Mouse (Mus musculus) cerebellum, adult 2 months (tissue): ENCODE data around the gene Slc24a2. TPM values are rescaled to one million over a fixed set of nuclear protein-coding genes. Genes with fewer than 3 reads are reported as not detected.

Experiments used
- DNase-seq, 2 experiments: peaks; one replicate each; pipeline ENCODE4 v3.0.0; 2021
- H3K27ac ChIP-seq: fragments of 200-500 bp; 2 replicates; pipeline ENCODE4 v1.5.1; 2012; ENCODE audit warnings: low read length, control low read depth, inconsistent platforms; ENCODE audit not compliant: insufficient read depth
- H3K27me3 ChIP-seq: fragments of 200-500 bp; 2 replicates; pipeline ENCODE4 v1.6.1; 2012; ENCODE audit warnings: inconsistent platforms, mild to moderate bottlenecking, low read length, moderate library complexity; ENCODE audit not compliant: control insufficient read depth, insufficient read depth
- H3K4me1 ChIP-seq: fragments of 200-500 bp; 2 replicates; pipeline ENCODE4 v1.6.1; 2011; ENCODE audit warnings: low read length; ENCODE audit not compliant: control insufficient read depth, insufficient read depth
- H3K4me3 ChIP-seq: fragments of 200-500 bp; replicated peaks from 2 replicates; pipeline ENCODE3; 2011; ENCODE audit warnings: mild to moderate bottlenecking, low read depth, low read length, control low read depth; ENCODE audit not compliant: insufficient read depth
- CTCF ChIP-seq: fragments of 200-500 bp; IDR thresholded peaks from 2 replicates; pipeline ENCODE4 v1.5.1; 2011; ENCODE audit warnings: low read depth, mild to moderate bottlenecking, control low read depth, low read length, moderate library complexity, borderline replicate concordance; ENCODE audit not compliant: insufficient read depth
- POLR2A ChIP-seq: fragments of 200-500 bp; IDR thresholded peaks from 2 replicates; pipeline ENCODE4 v1.6.1; 2011; ENCODE audit warnings: low read length, control low read depth, borderline replicate concordance; ENCODE audit not compliant: insufficient read depth
- WGBS: fragments of 180-500 bp; shearing (Covaris S2); methylation state at CpG from one replicate; pipeline ENCODE4 v1.1.7; 2018; 5-methylcytosine and 5-hydroxymethylcytosine counted together
- polyA plus RNA-seq: library from polyadenylated mRNA; depleted of rRNA; stranded (reverse); fragments of >200 nt; gene quantifications from 2 replicates; pipeline ENCODE4 v1.2.3, GENCODE M21; 2012

Slc24a2 gene
- polyA plus RNA-seq, 1 experiment: 83.2 TPM

DNA sequence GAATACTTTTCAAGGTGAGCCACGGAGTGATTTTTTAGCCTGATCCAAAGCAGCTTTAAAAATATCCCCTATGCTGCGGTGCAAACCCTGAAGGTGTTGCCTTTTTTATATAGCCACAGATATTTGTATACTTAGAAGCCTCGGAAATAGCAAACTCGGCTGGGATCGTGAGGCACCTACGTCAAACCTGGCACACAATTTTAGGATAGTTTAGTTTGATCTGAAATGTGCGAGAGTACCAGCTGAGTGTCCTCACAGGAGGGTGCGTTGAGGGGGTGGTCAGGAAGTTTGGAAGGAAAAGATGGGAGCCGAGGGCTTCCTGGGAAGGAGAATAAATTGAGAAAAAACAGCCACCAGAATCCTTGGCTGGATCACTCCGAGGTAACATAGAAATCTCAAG, 194.6 kb downstream of the Slc24a2 start:
- H3K4me1 ChIP-seq: no peaks in the 10 kb centered on the region
- H3K27me3 ChIP-seq: no peaks in the 10 kb centered on the region
- no peak for TF ChIP-seq POLR2A
- TF ChIP-seq CTCF: no peak
- no peak for DNase-seq
- H3K27ac ChIP-seq: no peak overlapping the region
- WGBS: 87% methylated on average over 10 of the region's 10 CpGs
- H3K4me3 ChIP-seq: no peak overlapping the region

DNA sequence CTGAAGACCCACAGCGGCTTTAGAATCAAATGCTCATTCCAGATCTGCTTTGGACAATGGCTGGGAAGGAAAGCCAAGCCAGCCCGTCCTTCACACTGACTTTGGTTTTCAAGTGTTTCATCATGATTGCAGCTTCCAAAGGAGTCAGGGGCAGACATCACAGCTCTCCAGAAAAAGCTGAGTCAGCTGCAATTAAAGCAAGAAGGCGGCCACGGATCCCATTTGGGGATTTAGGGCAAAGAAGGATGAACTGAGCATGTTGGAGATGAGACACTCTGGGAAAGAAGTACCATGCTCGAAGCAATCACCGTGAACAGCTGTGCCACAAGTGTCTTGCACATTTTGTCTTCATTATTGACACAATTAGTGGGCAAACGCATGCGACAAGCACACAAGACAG, 197.6 kb downstream of the Slc24a2 start:
- no peak overlapping the region for H3K27ac ChIP-seq
- WGBS: 89% methylated on average over 8 of the region's 8 CpGs

DNA sequence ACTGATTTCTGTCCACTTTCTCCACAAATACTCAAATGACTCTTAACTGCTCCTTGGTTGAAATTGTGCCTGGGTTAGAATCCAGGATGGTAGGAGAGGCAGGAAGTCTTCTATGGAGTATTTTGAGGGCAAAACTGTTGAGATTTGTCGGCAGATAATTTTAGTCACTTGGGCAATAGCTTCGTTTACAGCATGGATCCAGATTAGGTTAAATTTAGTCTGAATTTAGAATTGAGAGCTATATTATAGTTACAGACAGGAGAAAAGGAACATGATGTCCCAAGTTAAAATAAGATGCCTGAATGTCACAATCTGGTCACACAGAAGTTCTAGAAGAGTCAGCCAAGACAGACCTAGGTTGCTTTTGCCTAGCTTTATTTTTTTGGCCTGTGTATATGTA, 199.2 kb downstream of the Slc24a2 start:
- Histone ChIP-seq H3K4me1 (peaks cover 6% of the 10 kb centered on the region), H3K4me3 (no peak overlapping the region), H3K27me3 (no peaks in the 10 kb centered on the region), H3K27ac (no peak overlapping the region)
- WGBS: 94% methylated on average over 2 of the region's 2 CpGs
- TF ChIP-seq CTCF: no peak
- no peak for TF ChIP-seq POLR2A
- no peak for DNase-seq

More for the DNA sequence above, 197.6 kb downstream of the Slc24a2 start:
- Histone ChIP-seq H3K27me3 (no peaks in the 10 kb centered on the region), H3K4me3 (no peak overlapping the region), H3K4me1 (no peaks in the 10 kb centered on the region)
- no peak for DNase-seq
- TF ChIP-seq CTCF (no peak), POLR2A (no peak)

DNA sequence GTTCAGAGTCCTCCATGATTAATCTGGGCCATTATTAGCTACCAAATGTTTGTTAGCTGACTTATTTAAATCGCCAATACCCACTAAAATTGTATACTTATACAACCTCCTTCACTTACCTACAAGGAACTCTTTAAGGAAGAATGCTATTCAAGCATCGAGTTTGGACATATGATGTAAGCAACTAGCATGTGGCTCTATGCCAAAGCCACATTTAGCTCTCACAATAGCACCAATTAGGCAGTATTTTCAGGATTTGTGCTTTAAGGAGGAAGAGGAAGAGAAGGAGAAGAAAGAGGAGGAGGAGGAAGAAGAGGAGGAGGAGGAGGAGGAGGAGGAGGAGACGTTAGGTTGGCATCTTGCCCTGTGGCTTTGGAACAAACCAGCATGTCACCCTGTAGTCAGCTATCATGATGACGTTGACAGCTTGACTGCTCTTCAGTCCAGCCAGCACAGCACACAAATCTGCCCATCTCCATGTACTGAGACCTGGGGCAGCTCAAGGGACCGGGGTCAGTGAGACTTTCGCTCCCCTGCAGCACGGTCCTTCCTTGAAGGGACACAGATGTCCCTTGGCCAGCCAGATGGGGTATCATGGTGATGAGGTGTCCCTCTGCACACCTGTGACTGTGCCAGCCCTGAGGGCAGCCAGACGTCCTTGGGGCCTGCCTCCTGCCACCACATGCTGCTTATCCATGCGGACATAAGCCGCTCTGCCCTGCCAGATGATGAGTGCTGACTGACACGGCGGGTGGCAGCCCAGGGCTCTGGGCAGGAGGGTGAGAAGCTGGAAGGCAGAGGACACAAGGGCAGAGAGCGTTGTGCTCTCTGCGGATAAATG, 203.7 kb downstream of the Slc24a2 start:
- Histone ChIP-seq H3K27me3 (no peaks in the 10 kb centered on the region), H3K4me3 (no peak overlapping the region), H3K4me1 (peaks cover 6% of the 10 kb centered on the region), H3K27ac (no peak overlapping the region)
- WGBS: 19% methylated on average over 14 of the region's 14 CpGs
- no peak for TF ChIP-seq CTCF
- no peak for TF ChIP-seq POLR2A
- DNase-seq: peak; percentile 65 to 72

- Histone ChIP-seq H3K27me3 (no peaks in the 10 kb centered on the region), H3K27ac (no peak overlapping the region), H3K4me3 (no peak overlapping the region), H3K4me1 (peaks cover 6% of the 10 kb centered on the region)
- no peak for DNase-seq
- 72% methylated on average over 8 of the region's 8 CpGs for WGBS
- no peak for TF ChIP-seq CTCF
Observed at GRCm38 (mm10) chr4:87024556-87024955, 205.7 kb downstream of the Slc24a2 start.

DNA sequence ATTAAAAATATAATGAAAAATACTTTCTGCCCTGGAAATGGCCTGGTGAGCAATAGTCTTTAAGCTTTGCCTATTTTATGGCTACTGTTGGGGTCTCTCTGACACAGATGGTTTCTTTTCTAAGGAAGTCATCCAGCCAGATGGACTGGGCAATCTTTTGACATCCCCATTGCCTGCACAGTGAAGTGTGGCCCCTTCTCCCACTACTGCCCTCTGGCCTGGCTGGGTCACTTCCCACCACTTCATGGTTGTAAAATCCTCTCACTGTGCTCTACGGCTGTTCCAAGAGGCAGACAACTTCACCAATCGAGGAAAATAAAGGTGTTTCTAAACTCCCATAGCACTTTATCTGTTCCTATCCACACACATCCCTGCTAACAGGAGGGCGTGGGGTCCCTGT, 208.7 kb downstream of the Slc24a2 start:
- no peak overlapping the region for H3K27ac ChIP-seq
- TF ChIP-seq CTCF (no peak), POLR2A (no peak)
- H3K4me1 ChIP-seq: peaks cover 2% of the 10 kb centered on the region
- no peaks in the 10 kb centered on the region for H3K27me3 ChIP-seq
- no peak for DNase-seq
- H3K4me3 ChIP-seq: no peak overlapping the region
- WGBS: 57% methylated on average over 3 of the region's 3 CpGs

DNA sequence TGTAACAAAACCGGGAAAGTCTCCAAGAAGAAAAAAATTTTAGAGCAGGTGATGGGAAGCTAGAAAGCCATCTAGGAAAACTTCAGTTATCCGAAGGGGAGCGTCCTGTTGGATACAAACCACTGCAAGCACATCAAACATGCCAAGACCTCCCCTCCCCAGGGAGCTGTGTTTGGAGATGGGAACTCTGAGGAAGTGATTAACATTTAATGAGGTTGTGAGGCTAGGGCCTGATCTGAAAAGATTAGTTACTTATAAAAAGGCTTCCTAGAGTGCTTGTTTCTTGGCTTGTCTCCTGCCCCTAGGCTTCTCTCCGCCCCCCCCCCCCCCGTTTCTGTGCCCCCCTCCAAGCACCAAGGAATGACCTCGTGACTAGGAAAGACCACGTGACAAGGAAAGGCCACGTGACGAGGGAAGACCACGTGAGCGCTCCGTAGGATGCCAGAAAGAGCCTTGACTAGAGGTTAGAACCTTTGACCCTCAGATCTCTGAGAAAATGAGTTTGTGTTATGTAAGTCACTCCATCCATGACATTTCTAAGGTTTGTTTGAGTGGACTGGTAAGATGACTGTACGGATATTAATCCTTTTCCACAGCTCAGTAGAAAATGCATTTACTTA, 210.7 kb downstream of the Slc24a2 start:
- Histone ChIP-seq H3K27ac (no peak overlapping the region), H3K27me3 (no peaks in the 10 kb centered on the region)

DNA sequence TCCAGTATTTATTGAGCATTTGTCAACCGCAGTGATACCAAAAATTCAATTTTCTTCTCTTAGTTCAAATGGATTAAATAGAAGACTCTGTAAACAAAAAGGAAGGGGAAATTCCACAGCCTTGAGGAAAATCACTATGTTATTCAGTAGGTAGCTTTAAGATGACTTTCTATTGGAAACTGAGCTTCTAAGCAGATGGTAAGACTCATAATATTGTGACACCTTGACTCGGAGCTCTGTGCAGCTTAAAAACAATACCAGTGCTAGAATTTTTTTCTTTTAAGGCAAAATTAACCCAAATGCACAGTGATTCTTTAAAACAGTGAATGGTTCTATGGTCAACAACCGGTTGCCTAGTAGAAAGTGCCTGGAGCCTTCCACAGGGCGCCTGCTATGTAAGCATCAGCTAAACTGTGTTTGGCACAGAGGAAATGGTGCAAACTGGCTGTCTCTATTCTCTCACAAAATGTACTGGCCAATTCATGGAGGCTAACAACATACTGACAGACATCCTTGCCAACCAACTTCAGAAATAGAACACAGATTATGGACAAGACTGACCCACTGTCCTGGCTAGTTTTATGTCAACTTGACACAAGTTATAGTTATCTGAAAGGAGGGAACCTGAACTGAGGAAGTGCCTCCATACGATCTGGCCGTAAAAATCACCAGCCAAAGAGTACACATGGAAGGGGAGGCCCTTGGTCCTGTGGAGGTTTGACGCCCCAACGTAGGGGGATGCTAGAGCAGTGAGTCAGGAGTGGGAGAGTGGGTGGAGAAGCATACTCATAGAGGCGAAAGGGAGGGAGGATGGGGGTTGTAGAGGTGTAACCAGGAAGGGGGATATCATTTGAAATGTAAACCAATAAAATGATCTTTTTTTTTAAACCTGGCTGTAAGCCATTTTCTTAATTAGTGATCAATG, 211.9 kb downstream of the Slc24a2 start:
- no peak for DNase-seq
- 80% methylated on average over 9 of the region's 9 CpGs for WGBS
- H3K4me3 ChIP-seq: no peak overlapping the region
- TF ChIP-seq CTCF (no peak), POLR2A (no peak)
- no peak overlapping the region for H3K27ac ChIP-seq
- no peaks in the 10 kb centered on the region for H3K27me3 ChIP-seq
- H3K4me1 ChIP-seq: peaks cover 7% of the 10 kb centered on the region

More for the DNA sequence above, 210.7 kb downstream of the Slc24a2 start:
- Histone ChIP-seq H3K4me1 (peaks cover 4% of the 10 kb centered on the region; the same call in 1 of the 2 replicates), H3K4me3 (no peak overlapping the region)
- no peak for TF ChIP-seq CTCF
- no peak for TF ChIP-seq POLR2A
- 70% methylated on average over 13 of the region's 13 CpGs for WGBS
- DNase-seq: no peak
